Mouse (Mus musculus): ENCODE results near the gene Paf1. TPM values are rescaled to one million over a fixed set of nuclear protein-coding genes. Genes with fewer than 3 reads are reported as not detected.

Gene Paf1
- polyA plus RNA-seq (2017; shearing (Covaris generic)), result 10 to 100 TPM; 46.2 to 59.4 (median 51.8) TPM

DNA sequence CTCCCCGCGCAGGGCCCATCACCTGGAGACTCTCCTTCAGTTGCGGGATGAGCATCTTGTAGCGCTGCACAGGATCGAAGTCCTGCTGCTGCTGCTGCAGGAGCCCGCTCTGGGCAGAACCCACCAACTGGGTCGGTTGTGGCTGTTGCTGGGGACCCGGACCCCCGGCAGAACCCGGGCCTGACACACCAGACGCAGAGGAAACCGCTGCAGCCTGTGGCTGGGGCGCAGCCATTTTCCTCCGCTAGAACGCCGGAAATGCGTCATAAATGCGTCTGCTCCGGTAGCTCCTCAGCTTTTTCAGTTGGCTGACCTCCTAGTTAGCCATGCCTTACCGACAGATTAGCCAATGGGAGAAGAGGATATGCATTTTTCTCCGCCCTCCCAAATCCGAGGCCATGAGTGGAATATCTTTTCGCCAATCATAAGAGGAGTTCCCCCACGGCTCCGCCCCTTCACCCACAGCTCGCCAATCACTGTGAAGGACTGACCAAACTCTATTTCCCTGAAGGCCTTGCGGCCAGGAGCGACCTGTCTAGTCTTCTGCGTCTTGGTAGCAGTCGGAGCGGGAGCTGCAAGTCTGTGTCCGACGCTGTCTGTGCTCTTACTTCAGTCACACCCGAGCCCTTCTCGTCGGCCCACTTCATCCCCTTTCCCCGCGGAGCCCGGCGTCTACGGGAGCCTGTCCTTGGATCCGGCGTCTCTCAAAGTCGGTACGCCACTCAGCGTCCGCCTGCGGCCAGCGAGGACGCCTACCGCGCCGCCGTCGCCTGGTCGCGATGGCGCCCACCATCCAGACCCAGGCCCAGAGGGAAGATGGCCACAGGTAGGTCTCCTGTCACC, at the start of gene Paf1, which contains the start of gene Med29:
Gene Paf1, plus strand, starts transcription at position 523 of the 843 bp plus-strand sequence.
Gene Med29, minus strand, starts transcription at position 280 of the 843 bp plus-strand sequence.
- peak; percentile 98 for ATAC-seq

DNA sequence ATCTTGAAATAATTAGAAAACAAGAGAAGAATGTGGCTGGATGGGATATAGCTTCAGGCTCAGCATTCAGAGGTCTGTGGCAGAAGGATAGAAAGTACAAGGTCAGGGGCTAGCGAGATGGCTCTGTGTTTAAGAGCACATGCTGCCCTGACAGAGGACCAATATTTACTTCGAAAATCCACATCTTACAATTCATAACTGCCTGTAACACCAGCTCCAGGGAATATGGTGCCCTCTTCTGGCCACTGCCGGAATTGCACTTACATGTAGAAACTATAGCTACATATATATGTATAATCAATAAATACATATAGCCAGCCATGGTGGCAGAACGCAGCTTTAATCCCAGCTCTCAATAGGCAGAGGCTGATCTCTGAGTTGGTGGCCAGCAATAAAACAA, 48.1 kb upstream of the Paf1 start:
- no peak for ATAC-seq

DNA sequence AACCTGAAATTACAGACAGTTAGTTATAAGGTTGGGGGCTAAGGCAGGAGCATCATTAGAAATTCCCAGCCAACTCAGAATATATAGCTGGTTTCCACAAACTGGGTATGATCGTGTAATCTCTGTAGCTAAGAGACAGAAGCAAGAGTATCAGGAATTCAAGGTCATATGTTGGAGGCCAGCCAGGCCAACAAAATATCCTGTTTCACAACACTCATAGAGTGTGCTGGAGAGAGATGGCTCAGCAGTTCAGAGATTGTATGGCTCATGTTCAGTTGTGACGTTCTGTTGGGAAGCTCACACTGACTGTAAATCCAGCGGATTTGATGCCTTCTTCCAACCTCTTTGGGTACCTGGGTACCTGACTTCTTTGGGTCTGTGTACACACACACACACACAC, 45.0 kb upstream of the Paf1 start:
- no peak for ATAC-seq

DNA sequence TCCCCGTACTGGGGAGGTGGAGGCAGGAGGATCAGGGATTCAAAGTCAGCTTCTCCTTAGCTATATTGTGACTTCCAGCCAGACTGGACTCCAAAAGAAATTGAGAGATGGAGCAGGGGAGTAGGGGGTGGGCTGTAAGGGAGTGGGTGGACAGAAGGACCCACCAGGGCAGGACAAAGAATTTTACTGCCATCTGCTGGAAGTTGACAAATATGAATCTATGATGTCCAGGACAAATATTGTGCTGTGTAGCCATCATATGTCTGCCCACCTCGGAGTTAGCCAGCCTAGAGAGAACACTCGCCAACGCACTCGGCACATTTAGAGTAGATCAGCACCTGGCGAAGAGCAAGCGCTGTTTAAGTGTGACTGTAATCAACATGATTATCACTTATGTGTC, 44.1 kb upstream of the Paf1 start:
- ATAC-seq, result no peak

DNA sequence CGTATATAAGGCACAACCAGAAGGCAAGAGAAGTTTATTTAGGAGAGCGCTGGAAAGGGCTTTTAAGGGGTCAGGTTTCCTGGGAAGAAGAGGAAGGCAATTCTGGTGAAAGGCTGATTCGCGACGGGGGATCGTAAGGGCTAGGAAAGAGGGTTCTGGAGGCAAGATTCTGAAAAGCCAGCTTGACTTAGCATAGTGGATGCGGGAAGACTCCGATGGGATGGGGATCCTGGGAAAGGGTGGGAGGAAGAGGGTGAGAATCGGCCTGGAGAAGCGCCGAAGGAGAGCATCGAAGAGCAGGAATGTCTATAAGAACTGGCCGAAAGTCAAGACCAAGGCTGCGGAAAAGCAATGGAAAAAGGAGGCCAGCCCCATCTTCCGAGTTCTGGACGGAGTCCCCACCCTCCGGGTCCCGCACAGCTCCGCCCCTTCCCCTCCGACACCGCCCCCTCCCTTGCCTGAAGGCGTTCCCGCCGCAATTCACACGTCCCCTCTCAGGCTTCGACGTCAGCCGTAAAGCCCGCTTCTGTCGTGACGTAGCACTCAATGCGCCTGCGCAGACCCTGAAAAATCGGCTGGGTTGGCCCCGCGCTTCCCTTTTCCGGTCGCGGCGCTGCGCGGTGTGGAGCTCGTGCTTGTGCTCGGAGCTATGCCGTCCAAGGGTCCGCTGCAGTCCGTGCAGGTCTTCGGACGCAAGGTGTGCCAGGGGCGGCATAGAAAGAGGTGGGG, 42.4 kb upstream of the Paf1 start, which contains the start of gene Rps16:
Gene Rps16, plus strand, starts transcription at position 498 of the 729 bp plus-strand sequence.
- peak; percentile 88 for ATAC-seq

DNA sequence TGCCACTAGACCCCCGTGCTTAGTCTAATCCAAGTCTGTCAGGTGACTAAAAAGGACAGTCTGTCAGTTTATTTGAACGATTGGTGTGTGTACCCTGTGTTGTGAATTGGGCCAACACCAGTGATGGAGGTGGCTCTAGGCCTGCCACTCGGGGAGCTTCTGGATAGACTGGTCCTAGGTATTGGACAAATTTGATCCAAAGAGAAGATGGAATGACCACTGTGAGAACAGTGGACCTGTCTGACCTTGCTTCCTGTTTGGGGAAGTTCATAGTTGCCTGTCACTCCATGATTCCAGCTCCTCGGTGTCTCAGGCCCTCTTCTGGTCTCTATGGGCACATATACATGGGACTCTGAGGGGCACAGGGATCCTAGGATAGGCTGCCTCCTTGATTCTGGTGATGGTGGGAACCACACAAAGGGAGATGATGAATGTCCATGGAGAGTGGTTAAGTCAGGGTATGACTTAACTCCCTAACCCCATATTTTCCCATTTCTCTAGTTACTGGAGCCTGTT, 41.0 kb upstream of the Paf1 start:
- ATAC-seq, result no peak

DNA sequence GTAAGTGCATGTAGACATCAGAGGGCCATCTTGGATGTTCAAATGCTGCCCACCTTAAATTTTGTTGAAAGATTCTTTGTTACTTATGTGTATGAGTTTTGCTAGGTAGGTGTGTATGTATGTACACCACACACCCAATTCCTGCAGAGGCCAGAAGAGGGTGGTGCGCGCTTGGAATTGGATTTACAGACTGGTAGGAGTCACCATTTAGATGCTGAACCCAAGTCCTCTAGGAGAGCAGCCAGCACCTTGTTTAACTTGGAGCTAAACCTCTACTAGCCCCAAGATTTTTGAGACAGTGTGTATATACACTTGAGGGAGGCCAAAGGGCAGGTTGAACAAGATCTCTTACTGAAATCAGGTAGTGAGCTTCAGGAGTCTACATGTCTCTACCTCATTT, 39.5 kb upstream of the Paf1 start:
- no peak for ATAC-seq

DNA sequence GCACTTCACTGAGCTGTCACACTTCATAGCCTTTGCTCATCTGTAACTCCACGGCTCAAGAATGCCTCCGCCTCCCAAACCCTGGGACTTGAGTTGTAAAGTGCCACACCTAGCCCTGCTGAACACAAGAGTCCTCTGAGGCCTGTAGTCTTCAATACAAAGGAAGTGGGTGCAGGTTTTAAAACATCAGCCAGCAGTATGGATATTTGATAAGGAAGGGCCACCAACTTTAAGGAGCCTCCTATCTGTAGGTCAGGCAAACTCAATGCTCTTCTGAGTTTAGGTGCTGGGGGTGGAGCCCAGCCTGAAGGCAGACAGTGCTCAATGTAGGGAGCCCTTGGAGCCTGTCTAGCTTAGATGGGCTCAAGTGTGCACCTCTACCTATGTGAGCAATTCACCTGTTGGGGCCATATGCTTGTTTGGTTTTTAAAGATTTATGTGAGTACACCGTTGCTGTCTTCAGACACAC, 38.6 kb upstream of the Paf1 start:
- ATAC-seq, result no peak

DNA sequence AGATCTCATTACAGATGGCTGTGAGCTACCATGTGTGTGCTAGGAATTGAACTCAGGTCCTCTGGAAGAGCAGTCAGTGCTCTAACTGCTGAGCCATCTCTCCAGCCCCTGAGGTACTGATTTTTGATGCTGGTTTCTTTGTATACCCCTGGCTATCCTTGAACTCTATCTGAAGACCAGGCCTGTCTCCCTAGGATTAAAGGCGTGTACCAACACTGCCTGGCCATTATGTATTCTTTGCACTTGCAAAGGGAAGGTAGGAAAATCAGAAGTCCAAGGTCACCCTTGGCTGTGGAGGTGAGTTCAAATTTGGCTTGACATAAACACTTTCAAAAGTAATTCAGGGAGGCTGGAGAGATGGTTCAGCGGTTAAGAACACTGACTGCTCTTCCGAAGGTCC, 38.2 kb upstream of the Paf1 start:
- no peak for ATAC-seq

DNA sequence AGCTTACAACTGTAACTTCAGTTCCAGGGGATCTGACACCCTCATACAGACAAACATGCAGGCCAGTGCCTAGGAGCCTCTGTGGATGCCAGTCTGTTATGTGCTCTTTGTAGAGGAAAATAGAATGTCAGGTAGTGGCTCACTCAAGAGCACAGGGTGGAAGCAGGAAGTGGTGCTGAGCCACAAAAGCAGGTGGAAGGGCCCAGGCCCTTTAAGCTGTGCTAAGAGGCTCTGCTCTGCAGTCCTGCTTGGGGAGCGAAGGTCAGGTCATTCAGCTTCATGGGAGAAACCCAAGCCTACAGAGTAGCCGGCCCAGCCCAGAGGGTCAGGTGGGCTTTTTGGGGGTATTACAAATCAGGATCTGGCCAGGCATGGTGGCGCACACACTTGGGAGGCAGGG, 37.5 kb upstream of the Paf1 start:
- ATAC-seq, result peak; percentile 55

DNA sequence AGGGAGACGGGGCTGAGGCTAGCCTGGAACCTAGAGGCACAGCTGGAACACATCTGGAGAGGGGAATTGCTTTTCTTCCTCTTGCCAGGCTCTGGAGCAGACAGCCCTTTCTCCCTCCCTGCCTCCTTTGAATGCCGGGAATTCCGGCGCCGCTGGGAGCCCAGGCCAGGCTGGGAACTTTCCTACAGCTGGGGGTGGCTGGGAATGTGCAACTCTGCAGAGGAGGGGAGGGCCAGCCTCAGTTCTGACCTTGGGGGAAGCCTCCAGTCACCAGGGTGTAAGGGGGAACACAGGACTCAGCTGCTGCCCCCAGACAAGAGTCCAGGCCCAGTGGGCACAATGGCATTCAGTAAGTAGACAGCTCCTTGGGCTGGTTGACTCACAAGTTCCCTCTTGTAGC, 35.8 kb upstream of the Paf1 start:
- ATAC-seq, result no peak

DNA sequence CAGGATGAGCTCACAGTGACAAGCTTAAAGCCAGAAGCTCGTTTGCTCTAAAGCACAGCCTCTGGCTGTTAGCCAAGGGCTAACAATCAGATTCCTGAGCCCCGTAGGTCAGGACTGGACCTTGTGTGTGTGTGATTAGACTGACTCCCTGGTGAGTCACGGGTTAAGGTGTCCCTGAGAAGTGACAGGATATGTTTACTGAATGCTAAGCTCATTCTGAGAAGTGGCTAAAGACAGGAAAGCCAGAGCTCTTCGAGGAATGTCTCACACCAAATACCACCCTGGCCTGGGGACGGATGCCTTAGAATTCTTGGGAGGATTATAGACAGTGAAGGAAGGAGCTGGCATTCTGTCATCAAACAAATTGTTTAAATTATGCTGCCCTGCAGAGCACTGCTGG, 34.8 kb upstream of the Paf1 start:
- ATAC-seq, result no peak

DNA sequence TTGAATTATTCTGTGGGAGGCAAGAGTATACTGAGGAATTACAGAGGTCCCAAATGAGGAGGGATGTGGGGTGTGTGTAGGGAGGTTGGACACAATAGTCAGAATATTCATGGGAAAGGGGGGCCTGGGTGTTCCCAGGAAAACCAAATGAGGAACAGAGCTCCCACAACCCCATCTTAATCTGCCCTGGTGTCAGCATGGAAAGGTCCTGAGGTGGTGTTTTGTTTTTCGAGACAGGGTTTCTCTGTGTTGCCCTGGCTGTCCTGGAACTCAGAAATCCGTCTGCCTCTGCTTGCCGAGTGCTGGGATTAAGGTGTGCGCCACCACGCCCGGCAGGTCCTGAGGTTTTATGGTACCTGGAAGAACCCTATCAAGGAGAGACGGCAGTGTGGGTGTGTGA, 34.3 kb upstream of the Paf1 start:
- ATAC-seq, result no peak

DNA sequence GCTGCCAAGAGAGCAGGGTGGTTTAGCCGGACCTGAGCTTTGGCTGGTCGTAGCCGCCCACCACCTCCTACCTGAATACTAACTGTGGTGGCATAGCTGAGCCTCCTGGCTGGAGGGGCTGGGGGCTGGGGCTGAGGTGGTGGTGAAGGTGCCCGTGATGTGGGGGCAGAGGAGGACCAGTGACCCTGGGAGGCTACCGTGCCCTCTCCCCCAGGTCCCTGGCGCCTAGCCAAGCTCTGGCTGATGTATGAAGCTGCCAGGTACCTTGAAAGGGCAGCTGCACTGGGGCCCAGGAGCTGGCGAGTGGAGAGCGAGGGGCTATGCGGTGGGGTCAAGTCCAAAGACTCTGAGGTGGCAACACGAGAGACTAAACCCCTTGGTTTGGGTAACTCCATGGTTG, 32.9 kb upstream of the Paf1 start:
- ATAC-seq, result no peak

DNA sequence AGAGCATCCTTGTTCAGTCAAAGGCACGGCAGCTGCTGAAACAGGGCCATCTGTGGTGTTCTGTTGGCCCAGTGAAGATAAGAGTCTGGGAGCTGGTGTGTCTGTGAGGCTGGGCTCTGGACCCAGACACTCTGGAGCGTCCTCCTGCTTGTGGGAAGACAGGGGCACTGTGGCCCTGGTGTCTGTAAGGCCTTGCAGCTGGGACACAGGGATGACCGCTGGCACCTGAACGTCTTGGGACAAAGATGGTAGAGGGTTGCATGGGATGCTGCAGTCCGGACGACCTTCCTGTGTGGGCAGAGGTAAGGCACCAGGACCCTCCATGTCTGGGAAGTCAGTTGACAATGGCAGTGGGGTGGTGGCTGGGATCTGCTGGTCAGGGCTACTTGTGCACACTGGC, 32.5 kb upstream of the Paf1 start:
- no peak for ATAC-seq

DNA sequence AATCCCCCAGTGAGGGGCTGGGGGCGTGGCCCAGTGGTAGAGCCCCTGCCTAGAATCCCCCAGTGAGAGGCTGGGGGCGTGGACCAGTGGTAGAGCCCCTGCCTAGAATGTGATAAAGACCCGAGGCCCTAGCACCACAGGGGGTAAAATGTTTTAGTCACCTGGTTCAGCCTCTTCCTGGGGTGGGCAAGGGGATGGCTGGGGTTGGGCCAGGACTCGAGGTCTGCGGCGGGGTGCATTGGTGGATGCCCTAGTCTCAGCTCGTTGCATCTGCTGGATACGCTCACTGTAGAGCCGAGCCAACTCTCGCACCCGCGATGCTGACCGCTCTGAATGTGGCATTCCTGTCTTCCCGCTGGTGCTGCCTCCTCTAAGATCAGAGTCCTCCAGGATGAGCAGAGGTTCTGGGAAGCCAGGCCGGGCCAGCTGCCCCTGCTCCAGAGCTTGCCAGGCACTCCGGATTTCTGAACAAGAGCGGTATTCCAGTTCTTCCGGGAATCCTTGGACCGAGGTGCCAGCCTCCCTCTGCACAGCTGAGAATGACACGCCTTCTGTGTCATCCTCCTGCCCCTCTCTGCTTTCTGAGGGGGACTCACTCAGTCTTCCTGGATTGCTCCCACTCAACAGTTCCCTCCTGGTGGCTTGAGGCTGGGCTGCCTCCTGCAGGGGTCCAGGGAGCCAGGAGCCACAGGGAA, 31.0 kb upstream of the Paf1 start:
- ATAC-seq, result no peak

DNA sequence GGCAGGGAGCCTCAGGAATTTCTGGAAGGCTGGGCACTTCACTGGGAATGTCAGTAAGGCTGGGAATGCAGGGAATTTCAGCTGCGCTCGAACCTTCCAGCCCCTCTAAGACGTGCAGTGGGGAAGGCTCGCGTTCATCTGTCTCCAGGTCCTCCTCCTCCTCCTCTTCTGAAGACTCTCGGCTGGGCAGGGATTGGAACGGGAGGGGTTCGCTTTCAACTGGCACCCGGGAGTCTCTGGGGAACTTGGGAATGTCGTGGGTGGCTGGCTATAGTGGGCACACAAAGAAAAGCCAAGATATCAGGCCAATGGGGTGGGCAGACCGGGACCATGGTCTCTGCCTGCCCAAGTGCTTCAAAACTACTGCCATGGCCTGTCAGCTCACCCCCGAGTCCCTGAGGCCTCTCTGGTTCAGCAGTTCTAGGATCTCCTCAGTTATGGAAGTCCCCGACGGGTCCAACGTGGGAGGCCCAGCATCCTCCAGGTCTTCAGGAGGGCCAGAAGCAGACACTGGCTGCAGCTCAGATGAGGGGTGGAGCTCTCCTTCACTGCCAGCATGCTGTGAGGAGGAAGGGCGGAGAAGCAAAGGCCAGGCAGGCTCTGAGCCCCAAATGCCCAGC, 30.2 kb upstream of the Paf1 start:
- ATAC-seq, result no peak

DNA sequence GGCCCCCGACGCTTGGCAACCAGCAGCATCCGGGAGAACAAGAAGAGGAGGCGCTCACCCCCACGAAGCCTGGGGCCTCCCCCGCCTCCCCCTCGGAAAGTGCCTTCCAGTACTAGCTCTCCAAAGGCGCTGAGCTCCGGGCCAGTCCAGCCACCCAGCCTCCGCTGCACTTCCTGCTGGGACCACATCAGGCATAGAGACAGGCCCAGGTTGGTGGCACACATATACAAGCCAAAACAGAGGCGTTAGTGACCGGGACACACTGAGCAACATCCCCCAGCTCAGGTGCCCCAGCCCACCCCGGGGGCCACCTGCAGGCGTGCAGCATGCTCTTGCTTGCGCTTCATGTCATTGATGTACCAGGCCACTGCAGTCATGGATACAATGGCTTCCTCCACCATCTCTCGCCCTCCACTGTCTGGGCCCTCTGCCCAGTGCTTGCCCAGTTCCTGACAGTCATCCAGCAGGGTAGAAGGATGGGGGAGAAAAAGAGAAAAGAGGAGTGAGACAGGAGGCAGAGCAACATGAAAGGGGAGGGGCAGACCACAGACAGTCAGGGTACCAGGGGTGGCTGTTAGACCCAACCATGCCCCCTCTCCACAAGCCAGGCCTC, 25.0 kb upstream of the Paf1 start:
- ATAC-seq, result no peak

DNA sequence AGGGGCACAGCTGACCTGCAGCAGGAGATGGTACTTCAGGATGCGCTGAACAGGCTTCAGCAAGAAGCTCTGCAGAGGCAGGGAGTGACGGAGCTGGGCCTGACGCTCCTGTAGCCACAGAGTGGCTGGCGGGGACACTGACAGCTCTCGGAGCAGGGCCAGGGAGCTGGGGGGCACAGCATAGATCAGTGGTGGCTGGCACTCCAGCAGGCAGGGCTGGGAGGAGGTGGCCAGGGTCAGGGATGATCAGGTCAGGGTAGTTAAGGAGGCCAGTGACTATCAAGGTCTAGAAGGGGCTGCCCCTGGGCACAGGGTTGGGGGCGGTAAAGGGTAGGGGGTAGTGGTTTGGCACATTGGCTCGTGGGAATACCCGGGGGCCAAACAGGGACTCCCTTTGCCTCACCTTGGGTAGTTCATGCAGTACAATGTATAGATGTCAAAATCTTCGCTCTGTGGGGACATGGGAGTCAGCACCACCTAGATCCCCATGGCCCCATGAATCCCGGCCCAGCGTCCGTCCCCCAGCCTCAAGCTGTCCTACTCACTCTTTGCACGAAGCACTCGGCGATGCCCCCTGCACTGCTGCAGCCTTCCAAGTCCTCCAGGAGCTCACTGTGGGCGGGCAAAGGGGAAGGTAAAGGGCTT, 24.4 kb upstream of the Paf1 start:
- no peak for ATAC-seq

DNA sequence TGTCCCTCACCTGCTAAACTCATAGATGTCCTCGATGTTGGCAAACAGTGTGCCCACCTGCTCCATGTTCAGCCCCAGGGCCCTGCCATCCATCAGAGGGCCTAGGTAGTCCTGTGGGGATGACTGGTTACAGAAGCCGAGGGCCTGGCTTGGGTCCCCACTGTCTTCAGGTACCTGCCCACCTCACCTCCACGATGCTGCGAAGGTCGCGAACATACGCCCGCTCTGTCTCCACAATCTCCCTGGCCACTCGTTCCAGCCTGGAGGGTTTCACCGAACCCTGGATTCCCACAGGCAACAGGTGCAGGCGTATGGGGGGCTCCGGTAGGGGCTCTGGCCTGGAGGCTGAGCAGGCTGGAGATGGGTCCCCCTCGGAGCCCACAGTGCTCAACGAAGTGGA, 22.7 kb upstream of the Paf1 start:
- ATAC-seq, result no peak

DNA sequence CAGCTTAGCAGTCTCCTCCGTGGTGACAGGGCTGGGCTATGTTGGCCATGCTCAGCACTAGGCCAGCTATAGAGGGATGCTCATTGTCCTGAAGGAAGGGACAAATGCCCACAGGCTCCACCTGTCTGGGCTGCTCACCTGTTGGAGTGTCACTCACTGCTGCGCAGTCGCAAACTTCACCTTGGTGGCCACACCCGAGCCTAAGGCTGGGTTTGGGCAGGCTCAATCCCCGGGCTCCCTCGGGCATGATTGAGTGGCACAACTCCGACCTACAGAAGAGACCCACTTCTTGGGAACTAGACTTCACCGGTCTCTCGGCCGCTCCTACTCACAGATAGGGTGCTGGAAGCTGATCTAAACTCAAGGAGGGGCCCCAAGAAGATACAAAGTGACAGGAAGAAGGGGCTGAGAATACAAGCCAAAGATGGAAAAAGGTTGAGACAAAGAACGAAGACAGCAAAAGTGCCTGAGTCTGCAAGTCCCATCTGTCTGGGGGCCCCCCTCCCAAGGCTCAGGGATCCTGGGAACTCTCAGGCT, 21.7 kb upstream of the Paf1 start:
- ATAC-seq, result no peak

All from inflammation-experienced regulatory T-cells, adult 6 months (primary cell).